Mouse (Mus musculus) liver, embryonic 15.5 days (tissue): ENCODE results near the gene A930018P22Rik. TPM values are rescaled to one million over a fixed set of nuclear protein-coding genes. Genes with fewer than 3 reads are reported as not detected.
"Not testable (repeated sequence)": the region's sequence is repeated elsewhere in the genome, so short reads cannot be mapped to it uniquely, and the experiment has no call there.

ENCODE experiments used
- ATAC-seq: fragments of 200-750 bp; cut with Nextera tagmentation; 2 replicates; pipeline ENCODE4 v1.8.0; 2017; ENCODE audit warnings: moderate number of reproducible peaks, mild to moderate bottlenecking, moderate library complexity; ENCODE audit not compliant: insufficient read depth
- H3K27ac ChIP-seq: fragments of 300-500 bp; sonication (generic); replicated peaks from 2 replicates; pipeline ENCODE4 v1.5.1; 2015; ENCODE audit warnings: mild to moderate bottlenecking, inconsistent platforms
- H3K27me3 ChIP-seq: fragments of 300-500 bp; sonication (generic); 2 replicates; pipeline ENCODE4 v1.6.1; 2015; ENCODE audit warnings: mild to moderate bottlenecking, inconsistent platforms
- H3K36me3 ChIP-seq: fragments of 300-500 bp; sonication (generic); replicated peaks from 2 replicates; pipeline ENCODE4 v1.6.1; 2015; ENCODE audit warnings: moderate library complexity, mild to moderate bottlenecking, inconsistent platforms
- H3K4me1 ChIP-seq: fragments of 300-500 bp; sonication (generic); replicated peaks from 2 replicates; pipeline ENCODE4 v1.6.1; 2015; ENCODE audit warnings: inconsistent platforms
- H3K4me2 ChIP-seq: fragments of 300-500 bp; sonication (generic); 2 replicates; pipeline ENCODE4 v1.6.1; 2015; ENCODE audit warnings: moderate library complexity, mild to moderate bottlenecking, inconsistent platforms
- H3K4me3 ChIP-seq: fragments of 300-500 bp; sonication (generic); replicated peaks from 2 replicates; pipeline ENCODE4 v1.5.1; 2015; ENCODE audit warnings: mild to moderate bottlenecking, inconsistent platforms
- H3K9ac ChIP-seq: fragments of 300-500 bp; sonication (generic); 2 replicates; pipeline ENCODE4 v1.6.1; 2015; ENCODE audit warnings: moderate library complexity, mild to moderate bottlenecking, inconsistent platforms
- H3K9me3 ChIP-seq: fragments of 300-500 bp; sonication (generic); replicated peaks from 2 replicates; pipeline ENCODE4 v1.6.1; 2016; ENCODE audit warnings: inconsistent platforms
- WGBS: fragments of 180-500 bp; shearing (Covaris S2); methylation state at CpG from one replicate; pipeline ENCODE4 v1.1.7; 2015; ENCODE audit warnings: mixed read lengths; ENCODE audit not compliant: insufficient replicate concordance; 5-methylcytosine and 5-hydroxymethylcytosine counted together
- polyA plus RNA-seq: library from polyadenylated mRNA; unstranded; fragments of >200 nt; fragmentation: Nextera tagmentation; extraction: Ambion mirVana; gene quantifications from 2 replicates; pipeline ENCODE4 v1.2.1, GENCODE M21; 2015

The A930018P22Rik gene
- polyA plus RNA-seq, 1 experiment from 2014 or later = 0.36 TPM

DNA sequence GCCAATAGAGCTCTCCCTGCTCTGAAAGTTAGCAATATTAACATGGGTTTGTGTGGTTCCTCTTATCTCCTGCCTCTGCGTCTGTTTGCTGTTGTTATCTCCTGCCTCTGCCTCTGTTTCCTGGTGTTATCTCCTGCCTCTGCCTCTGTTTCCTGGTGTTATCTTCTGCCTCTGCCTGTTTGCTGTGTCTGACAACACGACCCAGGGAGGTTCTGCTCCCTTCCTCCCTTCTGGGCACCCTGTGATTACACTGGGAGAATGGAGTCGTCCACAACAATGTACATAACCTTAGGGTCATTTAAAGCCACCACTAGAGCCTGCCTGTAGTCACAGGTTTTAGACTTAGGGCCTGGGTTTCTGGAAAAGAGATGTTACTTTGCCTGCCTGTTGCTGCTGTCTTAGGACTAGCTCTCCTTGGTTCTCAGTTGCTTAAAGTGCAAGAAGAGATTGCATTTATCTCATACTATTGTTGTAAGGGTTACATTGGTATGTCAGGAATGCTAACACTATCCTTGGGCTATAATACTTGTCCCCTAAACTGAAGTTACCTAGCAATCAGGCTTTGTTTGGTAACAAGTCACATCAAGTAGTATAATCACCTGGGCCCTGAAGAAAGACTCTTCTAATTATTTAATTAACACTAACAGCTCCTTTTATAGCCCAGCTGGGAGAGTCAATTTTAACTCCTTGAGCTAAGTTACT is 23.9 kb upstream of the A930018P22Rik start:
- WGBS = 2% methylated on average over 3 of the region's 3 CpGs
- no peaks in the 10 kb centered on the region for H3K9me3 ChIP-seq
- H3K4me1 ChIP-seq = peaks cover 82% of the 10 kb centered on the region
- ATAC-seq = peak; percentile 90
- H3K27ac ChIP-seq = peak overlapping the region; percentile 96
- H3K27me3 ChIP-seq = no peaks in the 10 kb centered on the region
- H3K9ac ChIP-seq = peak overlapping the region; percentile 59
- peak overlapping the region; percentile 70 for H3K4me3 ChIP-seq
- peaks cover 17% of the 10 kb centered on the region for H3K36me3 ChIP-seq
- H3K4me2 ChIP-seq = peak overlapping the region; percentile 70

DNA sequence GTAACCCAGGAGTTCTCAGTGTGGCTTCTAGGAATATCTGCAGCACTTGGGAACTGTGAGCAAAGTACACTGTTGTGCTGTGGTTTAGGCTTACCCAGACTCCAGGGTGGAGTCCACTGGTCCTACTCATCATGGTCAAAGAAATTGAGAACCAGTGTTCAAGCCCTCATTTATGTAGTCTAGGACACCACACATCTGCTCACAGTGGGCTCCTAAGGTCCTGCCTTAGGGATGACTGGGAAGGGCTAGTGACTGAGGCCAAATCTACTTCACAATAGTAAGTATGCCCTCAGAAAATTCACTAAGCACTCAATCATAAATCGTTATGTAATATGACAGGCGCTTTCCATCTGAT is 23.4 kb upstream of the A930018P22Rik start:
- peak overlapping the region; percentile 70 for H3K4me3 ChIP-seq
- H3K27ac ChIP-seq = peak overlapping the region; percentile 96
- 78% methylated on average over 2 of the region's 2 CpGs for WGBS
- no peaks in the 10 kb centered on the region for H3K27me3 ChIP-seq
- H3K9ac ChIP-seq = peak overlapping the region; percentile 59
- peak overlapping the region; percentile 70 for H3K4me2 ChIP-seq
- peaks cover 19% of the 10 kb centered on the region for H3K36me3 ChIP-seq
- H3K4me1 ChIP-seq = peaks cover 81% of the 10 kb centered on the region
- no peaks in the 10 kb centered on the region for H3K9me3 ChIP-seq
- ATAC-seq = no peak

DNA sequence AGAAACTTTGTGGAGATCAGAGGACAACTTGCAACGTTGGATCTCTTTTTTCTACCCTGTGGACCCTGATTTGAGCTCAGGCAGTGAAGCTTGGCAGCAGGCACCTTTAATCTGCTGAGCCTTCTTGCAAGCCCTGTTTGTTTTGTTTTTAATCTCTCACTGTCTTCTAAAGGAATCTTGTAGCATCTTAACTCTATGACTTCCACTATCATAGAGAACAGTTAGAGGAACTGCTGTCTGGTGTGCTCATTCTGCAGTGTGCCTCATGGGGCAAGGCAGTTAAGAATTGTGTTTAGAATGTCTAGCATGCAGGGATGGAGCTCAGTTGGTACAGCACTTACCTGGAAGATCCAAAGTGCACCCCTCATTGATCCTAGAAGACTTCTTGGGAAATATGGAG is 22.6 kb upstream of the A930018P22Rik start:
- no peak for ATAC-seq
- H3K36me3 ChIP-seq = peaks cover 27% of the 10 kb centered on the region
- H3K27me3 ChIP-seq = no peaks in the 10 kb centered on the region
- H3K9me3 ChIP-seq = no peaks in the 10 kb centered on the region
- peak overlapping the region; percentile 70 for H3K4me2 ChIP-seq
- H3K4me1 ChIP-seq = peaks cover 85% of the 10 kb centered on the region
- H3K4me3 ChIP-seq = peak overlapping the region; percentile 70
- H3K9ac ChIP-seq = 0 out of 2 replicates have a peak overlapping the region, but pooled peaks have one; percentile 9
- WGBS = 33% methylated on average over 1 of the region's 1 CpGs
- peak overlapping the region; percentile 96 for H3K27ac ChIP-seq

DNA sequence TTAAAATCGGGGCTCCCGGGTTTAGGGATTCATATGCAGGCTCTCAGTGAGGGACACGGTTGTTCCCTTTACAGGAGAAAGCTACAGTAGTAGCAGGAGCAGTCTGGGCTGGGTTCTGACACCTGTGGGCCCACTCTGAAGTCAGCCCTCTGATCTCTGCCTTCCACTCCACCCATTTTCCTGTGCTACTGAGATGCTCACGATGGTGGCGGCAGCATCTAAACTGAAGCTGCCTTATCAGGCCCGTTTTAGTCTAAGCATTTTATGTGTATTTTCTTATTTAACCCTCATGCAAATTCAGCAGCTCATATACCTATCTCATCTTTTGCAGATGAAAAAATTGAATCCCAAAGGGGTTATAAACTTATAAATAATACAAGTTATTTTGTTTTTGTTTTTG is 17.8 kb upstream of the A930018P22Rik start:
- Histone ChIP-seq H3K4me3 (no peak overlapping the region), H3K4me1 (peaks cover 78% of the 10 kb centered on the region), H3K36me3 (peaks cover 50% of the 10 kb centered on the region), H3K9ac (no peak overlapping the region), H3K4me2 (no peak overlapping the region), H3K27me3 (no peaks in the 10 kb centered on the region), H3K9me3 (no peaks in the 10 kb centered on the region), H3K27ac (no peak overlapping the region)
- 80% methylated on average over 6 of the region's 6 CpGs for WGBS
- no peak for ATAC-seq

DNA sequence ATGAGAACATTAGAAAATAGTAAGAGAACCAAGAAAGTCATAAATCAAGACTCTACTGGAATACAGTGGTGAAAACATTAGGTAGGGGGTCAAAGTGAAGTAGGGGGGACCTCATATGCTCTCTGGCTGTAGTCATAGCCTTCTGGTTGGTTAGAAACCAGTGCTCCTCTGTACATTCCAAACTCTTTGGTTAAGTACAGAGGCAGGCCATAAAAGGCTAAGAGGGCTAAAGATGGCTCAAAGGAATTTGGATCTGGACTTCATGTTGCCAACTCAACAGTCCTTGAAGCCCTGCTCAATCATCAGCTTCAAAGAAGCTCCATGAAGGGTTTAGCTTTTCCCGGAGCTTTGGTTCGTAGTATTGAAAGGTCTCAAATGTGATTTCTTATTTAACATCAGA is 13.5 kb upstream of the A930018P22Rik start:
- Histone ChIP-seq H3K36me3 (peaks cover 49% of the 10 kb centered on the region), H3K4me1 (peaks cover 60% of the 10 kb centered on the region)
- H3K4me3 ChIP-seq, H3K27ac ChIP-seq, H3K9ac ChIP-seq, H3K9me3 ChIP-seq, H3K4me2 ChIP-seq, ATAC-seq, H3K27me3 ChIP-seq: not testable (repeated sequence)
- WGBS = 82% methylated on average over 2 of the region's 2 CpGs

DNA sequence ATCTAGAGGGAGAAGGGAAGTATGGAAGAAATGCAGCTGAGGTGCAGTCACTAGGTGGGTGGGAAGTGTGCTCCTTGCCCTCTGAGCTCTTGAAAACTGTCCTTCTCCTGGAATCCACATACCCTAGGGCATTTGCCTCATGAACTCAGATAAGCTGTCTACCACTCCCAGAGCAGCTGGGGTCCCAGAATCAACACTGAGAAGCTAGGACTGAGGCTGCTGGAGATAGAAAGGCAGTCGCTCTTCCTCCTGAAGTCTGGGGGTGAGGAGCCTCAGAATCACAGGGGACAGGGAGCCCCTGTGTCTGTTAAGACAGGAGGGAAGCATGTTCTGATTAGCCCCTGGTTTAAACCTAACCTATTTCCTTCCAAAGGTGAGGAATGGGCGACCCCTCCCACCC is 13.0 kb upstream of the A930018P22Rik start:
- no peaks in the 10 kb centered on the region for H3K9me3 ChIP-seq
- no peak for ATAC-seq

DNA sequence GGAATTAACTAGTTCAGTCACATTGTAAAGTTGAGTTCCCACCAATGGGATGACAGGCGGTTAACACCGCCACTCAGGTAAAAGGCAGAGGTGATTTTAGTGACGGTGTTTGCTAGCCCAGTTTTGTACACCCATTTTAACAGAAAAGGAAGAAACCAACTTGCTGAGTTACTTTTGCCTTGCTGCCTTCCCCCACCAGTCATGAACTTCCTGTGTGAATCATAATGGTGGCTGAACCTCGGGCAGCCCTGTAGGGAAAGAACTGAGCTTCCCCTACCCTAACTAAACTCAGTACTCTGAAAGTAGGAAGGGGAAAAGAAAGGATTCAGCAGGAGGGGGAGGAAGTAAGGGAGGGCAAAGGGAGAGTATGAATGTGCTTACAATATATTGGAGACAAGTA is 12.5 kb upstream of the A930018P22Rik start:
- H3K9me3 ChIP-seq = no peaks in the 10 kb centered on the region
- no peak overlapping the region for H3K4me2 ChIP-seq
- WGBS = 66% methylated on average over 4 of the region's 4 CpGs
- H3K4me1 ChIP-seq = peaks cover 52% of the 10 kb centered on the region
- no peak overlapping the region for H3K9ac ChIP-seq
- ATAC-seq = no peak
- H3K27ac ChIP-seq = 0 out of 2 replicates have a peak overlapping the region, but pooled peaks have one; percentile 2
- peaks cover 49% of the 10 kb centered on the region for H3K36me3 ChIP-seq
- no peak overlapping the region for H3K4me3 ChIP-seq
- no peaks in the 10 kb centered on the region for H3K27me3 ChIP-seq

More for the DNA sequence above, 13.0 kb upstream of the A930018P22Rik start:
- H3K4me3 ChIP-seq = no peak overlapping the region
- peaks cover 56% of the 10 kb centered on the region for H3K4me1 ChIP-seq
- H3K9ac ChIP-seq = no peak overlapping the region
- H3K36me3 ChIP-seq = peaks cover 48% of the 10 kb centered on the region
- 0 out of 2 replicates have a peak overlapping the region, but pooled peaks have one; percentile 22 for H3K27ac ChIP-seq
- H3K4me2 ChIP-seq = no peak overlapping the region
- WGBS = 28% methylated on average over 2 of the region's 2 CpGs
- H3K27me3 ChIP-seq = no peaks in the 10 kb centered on the region

DNA sequence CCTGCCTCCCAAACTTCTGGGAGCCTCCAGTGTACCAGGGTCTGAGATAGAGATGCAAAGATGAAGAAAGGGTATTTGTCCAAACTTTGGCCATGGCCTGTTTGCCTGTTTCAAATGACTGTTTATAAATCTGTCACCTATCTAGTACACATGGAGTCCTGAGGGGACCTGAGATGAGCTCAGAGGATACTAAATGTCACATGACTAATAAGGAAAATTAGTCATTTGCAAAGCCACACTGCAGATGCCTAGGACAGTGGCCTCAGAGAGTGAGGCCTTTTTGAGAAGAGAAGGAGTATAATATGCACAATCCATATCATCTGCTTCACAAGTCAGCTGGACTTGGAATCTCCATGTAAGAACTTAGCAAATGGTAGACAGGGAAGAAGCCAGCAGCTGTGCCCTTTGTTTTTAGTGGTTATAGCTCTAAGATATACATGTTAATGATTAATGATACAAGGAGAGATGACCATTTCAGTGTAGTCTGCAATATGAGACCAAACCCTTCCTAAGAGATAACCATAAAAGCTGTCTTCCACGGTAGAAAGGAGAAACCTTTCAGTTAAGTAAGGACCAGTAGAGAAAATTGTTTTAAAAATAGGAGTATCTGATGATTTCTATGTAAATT is 11.3 kb upstream of the A930018P22Rik start:
- not testable (repeated sequence) for H3K9ac ChIP-seq, ATAC-seq, H3K4me3 ChIP-seq, H3K27me3 ChIP-seq, H3K4me2 ChIP-seq, H3K27ac ChIP-seq, H3K9me3 ChIP-seq
- WGBS = no CpG with 5 or more reads among the region's 1 CpGs
- H3K36me3 ChIP-seq = peaks cover 40% of the 10 kb centered on the region
- peaks cover 47% of the 10 kb centered on the region for H3K4me1 ChIP-seq

DNA sequence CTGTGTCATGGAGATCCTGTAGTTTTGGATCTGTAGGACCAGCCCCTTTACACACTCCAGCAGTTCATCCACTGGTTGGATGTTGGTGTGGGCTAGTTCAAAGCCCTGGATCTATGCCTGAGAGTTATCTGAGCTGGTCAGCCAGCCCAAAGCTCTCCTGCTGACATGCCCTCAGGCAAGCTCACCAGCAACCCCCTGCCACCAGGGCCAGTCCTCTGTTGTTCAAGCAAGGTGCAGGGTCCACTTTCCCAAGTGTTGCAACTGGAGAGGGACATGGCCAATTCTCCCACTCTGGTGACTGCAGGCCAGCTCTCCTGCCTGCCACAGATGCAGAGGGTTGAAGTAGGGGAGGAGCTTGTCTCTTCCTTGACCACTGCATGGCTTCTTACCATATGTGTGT is 9.0 kb upstream of the A930018P22Rik start:
- not testable (repeated sequence) for H3K4me2 ChIP-seq, H3K9me3 ChIP-seq, H3K4me3 ChIP-seq, H3K27me3 ChIP-seq, H3K9ac ChIP-seq
- Histone ChIP-seq H3K4me1 (peaks cover 34% of the 10 kb centered on the region), H3K27ac (0 out of 2 replicates have a peak overlapping the region, but pooled peaks have one; percentile 19), H3K36me3 (peaks cover 32% of the 10 kb centered on the region)
- ATAC-seq = peak; percentile 67

DNA sequence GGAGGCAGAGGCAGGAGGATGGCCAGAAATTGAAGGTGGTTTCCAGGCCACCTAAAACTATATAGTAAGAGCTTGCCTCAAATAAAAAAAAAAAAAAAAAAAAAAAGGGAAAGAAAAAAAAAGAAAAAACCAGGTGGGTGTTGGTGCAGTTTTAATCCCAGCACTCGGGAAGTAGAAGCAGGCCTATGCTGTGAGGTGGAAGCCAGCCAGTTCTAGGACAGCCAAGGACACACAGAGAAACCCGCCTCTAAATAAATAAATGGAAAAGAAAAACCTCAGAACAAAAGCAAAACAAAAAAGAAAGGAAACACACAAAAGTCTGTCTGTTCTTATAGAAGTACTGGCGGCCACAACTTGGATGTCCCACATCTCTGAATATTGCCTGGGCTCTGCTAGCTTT is 7.7 kb upstream of the A930018P22Rik start:
- Histone ChIP-seq H3K27me3 (no peaks in the 10 kb centered on the region), H3K4me3 (no peak overlapping the region), H3K9ac (no peak overlapping the region), H3K4me1 (peaks cover 38% of the 10 kb centered on the region), H3K27ac (no peak overlapping the region), H3K4me2 (no peak overlapping the region), H3K36me3 (peaks cover 33% of the 10 kb centered on the region), H3K9me3 (no peaks in the 10 kb centered on the region)
- no peak for ATAC-seq
- WGBS = 79% methylated on average over 3 of the region's 3 CpGs

DNA sequence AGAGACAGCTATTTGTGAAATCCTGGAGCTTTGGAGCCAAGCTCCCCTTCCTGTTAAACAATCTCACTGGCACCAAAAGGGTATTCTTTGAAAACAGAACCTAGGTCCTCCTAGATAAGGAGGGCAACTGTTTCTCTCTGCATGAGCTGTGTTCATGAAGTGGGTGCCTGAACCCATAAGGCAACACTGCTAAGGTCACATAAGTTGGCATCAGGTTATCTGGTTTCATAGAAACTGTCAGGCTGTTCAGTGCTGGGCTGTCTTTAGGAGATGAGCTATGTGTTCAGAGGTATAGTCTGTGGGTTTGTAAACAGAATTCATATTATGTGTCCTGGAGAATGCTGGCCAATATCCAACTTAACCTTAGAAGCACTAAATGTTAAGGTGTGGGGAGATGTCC is 5.4 kb upstream of the A930018P22Rik start:
- H3K4me1 ChIP-seq = peaks cover 51% of the 10 kb centered on the region
- H3K27ac ChIP-seq = peak overlapping the region; percentile 38; the same call in 1 of the 2 replicates
- not testable (repeated sequence) for ATAC-seq, H3K4me2 ChIP-seq, H3K27me3 ChIP-seq, H3K4me3 ChIP-seq, H3K9me3 ChIP-seq, H3K9ac ChIP-seq
- H3K36me3 ChIP-seq = peaks cover 24% of the 10 kb centered on the region
